ENCODE assay signal across 8 mouse cellular contexts in the genomic region with DNA sequence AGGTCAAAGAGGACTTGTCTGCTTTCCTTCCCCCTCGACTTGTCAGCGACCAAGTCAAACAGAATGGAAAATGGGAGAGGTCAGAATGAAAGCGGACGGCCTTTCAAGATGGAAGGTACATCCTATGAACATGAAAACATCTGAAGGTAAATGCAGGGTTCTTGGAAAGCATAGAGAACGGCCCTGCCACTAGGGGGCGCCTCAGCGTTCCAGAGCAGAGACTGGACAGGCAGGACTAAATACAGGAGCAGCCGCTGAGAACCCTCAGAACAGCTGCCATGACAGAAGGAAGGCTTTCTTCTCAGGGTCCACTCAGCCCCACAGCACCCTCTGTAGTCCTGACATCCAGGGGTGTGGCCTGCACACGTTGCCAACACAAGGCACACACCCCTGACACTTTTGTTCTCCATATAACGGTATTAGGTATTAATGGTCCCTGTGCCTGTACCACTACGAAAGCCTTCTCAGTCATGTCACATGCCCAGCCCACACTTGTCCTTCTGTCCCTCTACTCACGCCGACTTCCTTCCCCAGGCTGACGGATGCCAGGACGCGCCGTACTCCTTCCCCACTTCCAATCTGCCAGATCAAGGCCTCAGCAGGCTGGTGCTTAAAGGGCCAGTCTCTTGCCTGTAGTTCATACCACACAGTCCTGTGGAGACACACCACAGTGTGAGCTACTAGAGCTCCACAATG. TPM values are rescaled to one million over a fixed set of nuclear protein-coding genes. Genes with fewer than 3 reads are reported as not detected.
DNase-seq lines count a peak whose midpoint lies in the region; ATAC-seq and TF ChIP-seq lines count a peak whose summit lies in the region.

No protein-coding gene starts in this region.

- DNase-seq in heart, adult 18-20 months = peak; percentile 35 to 72
- DNase-seq in urinary bladder, postnatal 25 days (ENCODE audit: low spot score) = peak; percentile 45
- DNase-seq in urinary bladder, postnatal 4 days (ENCODE audit: low spot score in 2 of 2) = no peak
- DNase-seq in liver, postnatal 0 days = peak; percentile 69
- DNase-seq in frontal cortex, postnatal 10 days (ENCODE audit: low spot score in 2 of 2) = no peak

- peaks cover 59% of the 10 kb centered on the region for H3K36me3 ChIP-seq in heart, embryonic 12.5 days
- no peaks in the 10 kb centered on the region; the same call in 1 of the 2 replicates for H3K36me3 ChIP-seq in liver, postnatal 0 days (replicated peaks; ENCODE audit: insufficient read depth, low read length)
- H3K36me3 ChIP-seq in neural tube, embryonic 15.5 days = peaks cover 40% of the 10 kb centered on the region

- ATAC-seq in heart, embryonic 12.5 days (ENCODE audit: insufficient number of reproducible peaks, low FRiP score) = no peak
- peak; percentile 49; the same call in 1 of the 2 replicates for ATAC-seq in erythroid progenitor cell, adult 5-6 weeks (replicated peaks; ENCODE audit: low FRiP score, poor library complexity, severe bottlenecking)
- no peak for ATAC-seq in liver, postnatal 0 days
- ATAC-seq in neural tube, embryonic 15.5 days (ENCODE audit: low FRiP score) = no peak

- H3K27ac ChIP-seq in heart, embryonic 12.5 days (ENCODE audit: poor library complexity, severe bottlenecking) = no peak overlapping the region
- H3K27ac ChIP-seq in liver, postnatal 0 days (ENCODE audit: low read depth) = 0 out of 2 replicates have a peak overlapping the region, but pooled peaks have one; percentile 2
- H3K27ac ChIP-seq in neural tube, embryonic 15.5 days (replicated peaks) = no peak overlapping the region

- no peaks in the 10 kb centered on the region for H3K27me3 ChIP-seq in heart, embryonic 12.5 days (replicated peaks)
- no peaks in the 10 kb centered on the region for H3K27me3 ChIP-seq in liver, postnatal 0 days (ENCODE audit: insufficient read depth, low read length)
- no peaks in the 10 kb centered on the region for H3K27me3 ChIP-seq in neural tube, embryonic 15.5 days (replicated peaks)

- H3K4me2 ChIP-seq in heart, embryonic 12.5 days = no peak overlapping the region
- H3K4me2 ChIP-seq in liver, postnatal 0 days (ENCODE audit: low read depth, low read length) = no peak overlapping the region
- no peak overlapping the region for H3K4me2 ChIP-seq in neural tube, embryonic 15.5 days

- peak; percentile 77 for TF ChIP-seq CTCF in liver, postnatal 0 days (IDR thresholded peaks at IDR 0.05; ENCODE audit: low read depth)

- WGBS in heart, embryonic 12.5 days = 73% methylated on average over 17 of the region's 17 CpGs
- 70% methylated on average over 17 of the region's 17 CpGs for WGBS in liver, postnatal 0 days (ENCODE audit: insufficient replicate concordance)
- 84% methylated on average over 17 of the region's 17 CpGs for WGBS in neural tube, embryonic 15.5 days

- H3K9ac ChIP-seq in heart, embryonic 12.5 days = no peak overlapping the region
- no peak overlapping the region for H3K9ac ChIP-seq in liver, postnatal 0 days (replicated peaks)
- no peak overlapping the region for H3K9ac ChIP-seq in neural tube, embryonic 15.5 days (replicated peaks)

- no peak for TF ChIP-seq EP300 in liver, postnatal 0 days (IDR thresholded peaks at IDR 0.05; ENCODE audit: low read depth)

- H3K9me3 ChIP-seq in heart, embryonic 12.5 days (replicated peaks) = no peaks in the 10 kb centered on the region
- no peaks in the 10 kb centered on the region for H3K9me3 ChIP-seq in liver, postnatal 0 days (ENCODE audit: low read length)
- H3K9me3 ChIP-seq in neural tube, embryonic 15.5 days (replicated peaks) = no peaks in the 10 kb centered on the region

- H3K4me1 ChIP-seq in heart, embryonic 12.5 days (replicated peaks) = peaks cover 35% of the 10 kb centered on the region
- peaks cover 12% of the 10 kb centered on the region for H3K4me1 ChIP-seq in liver, postnatal 0 days (ENCODE audit: insufficient read depth)
- no peaks in the 10 kb centered on the region for H3K4me1 ChIP-seq in neural tube, embryonic 15.5 days

- no peak overlapping the region for H3K4me3 ChIP-seq in heart, embryonic 12.5 days
- no peak overlapping the region for H3K4me3 ChIP-seq in liver, postnatal 0 days (ENCODE audit: low read depth, low read length)
- no peak overlapping the region for H3K4me3 ChIP-seq in neural tube, embryonic 15.5 days (replicated peaks)

RNA-seq across cellular contexts. Expression of a gene that starts 35.2 kb away (rescaled TPM):
- 10 to 100 TPM; 19.5 to 22.5 TPM for total RNA-seq in heart, adult 18-20 months (2021)
- polyA plus RNA-seq in heart, embryonic 12.5 days (2016; fragmentation: Nextera tagmentation; extraction: Ambion mirVana) = 53.7 and 53.8 TPM in 2 replicates
- total RNA-seq in erythroid progenitor cell, adult 5-6 weeks (2015; ENCODE audit: low replicate concordance) = 137 and 146 TPM in 2 replicates
- total RNA-seq in erythroid progenitor cell, adult 5-6 weeks (2017; ENCODE audit: low replicate concordance) = 14.2 and 28.0 TPM in 2 replicates
- 361 and 373 TPM in 2 replicates for polyA plus RNA-seq in liver, postnatal 0 days (2015; fragmentation: Nextera tagmentation; extraction: Ambion mirVana)
- 18.3 and 67.6 TPM in 2 replicates for polyA plus RNA-seq in neural tube, embryonic 15.5 days (2015; fragmentation: Nextera tagmentation; extraction: Ambion mirVana)

Comparison
In these comparisons a context has a peak if more than half of its experiments do, and no peak if none do; other contexts are left out.
1. DNase-seq: peak in heart, adult 18-20 months (2 of 2), urinary bladder, postnatal 25 days (single experiment) and liver, postnatal 0 days (single experiment); none in urinary bladder, postnatal 4 days (0 of 2) and frontal cortex, postnatal 10 days (0 of 2).